Mouse (Mus musculus) hindbrain, embryonic 10.5 days (tissue): ENCODE measurements at regions not wholly inside any gene's neighbourhood (a gene's known extent, or its start where the extent isn't known, plus 50 kb on each side); places are given as distances from the start of the nearest gene placed in this dataset.

Source experiments
- DNase-seq: peaks from one replicate; pipeline ENCODE4 v3.0.0-alpha.2; 2017; ENCODE audit warnings: low spot score
- H3K27ac ChIP-seq: fragments of 300-500 bp; sonication (generic); 2 replicates; pipeline ENCODE4 v1.5.1; 2016; ENCODE audit warnings: mild to moderate bottlenecking, moderate library complexity
- H3K27me3 ChIP-seq: fragments of 300-500 bp; sonication (generic); 2 replicates; pipeline ENCODE4 v1.6.1; 2016; ENCODE audit warnings: mild to moderate bottlenecking; ENCODE audit not compliant: poor library complexity, insufficient read depth, severe bottlenecking
- H3K36me3 ChIP-seq: fragments of 300-500 bp; sonication (generic); 2 replicates; pipeline ENCODE4 v1.6.1; 2016; ENCODE audit warnings: mild to moderate bottlenecking, moderate library complexity
- H3K4me1 ChIP-seq: fragments of 300-500 bp; sonication (generic); replicated peaks from 2 replicates; pipeline ENCODE4 v1.6.1; 2016; ENCODE audit warnings: mild to moderate bottlenecking
- H3K4me3 ChIP-seq: fragments of 300-500 bp; sonication (generic); 2 replicates; pipeline ENCODE4 v1.5.1; 2016; ENCODE audit warnings: mild to moderate bottlenecking, moderate library complexity
- H3K9me3 ChIP-seq: fragments of 300-500 bp; sonication (generic); 2 replicates; pipeline ENCODE4 v1.6.1; 2016; ENCODE audit warnings: mild to moderate bottlenecking, moderate library complexity
- WGBS: fragments of 180-500 bp; shearing (Covaris S2); methylation state at CpG from one replicate; pipeline ENCODE4 v1.1.7; 2016; 5-methylcytosine and 5-hydroxymethylcytosine counted together

- no peaks in the 10 kb centered on the region for H3K4me1 ChIP-seq
- 83% methylated on average over 4 of the region's 4 CpGs for WGBS
- no peak overlapping the region for H3K27ac ChIP-seq
- H3K9me3 ChIP-seq: no peaks in the 10 kb centered on the region
- H3K4me3 ChIP-seq: no peak overlapping the region
- no peaks in the 10 kb centered on the region for H3K36me3 ChIP-seq
- no peak for DNase-seq
- no peaks in the 10 kb centered on the region for H3K27me3 ChIP-seq
These were observed 662.8 kb downstream of the Bckdhb start for GRCm38 (mm10) chr9:84587791-84588190.

- H3K27me3 ChIP-seq: no peaks in the 10 kb centered on the region
- 80% methylated on average over 2 of the region's 2 CpGs for whole genome bisulfite sequencing
These were observed 669.8 kb downstream of the Bckdhb start for GRCm38 (mm10) chr9:84594724-84595123.

More at GRCm38 (mm10) chr9:84594724-84595123, 669.8 kb downstream of the Bckdhb start:
- no peaks in the 10 kb centered on the region for H3K4me1 ChIP-seq
- no peak overlapping the region for H3K4me3 ChIP-seq
- no peak for DNase-seq
- H3K9me3 ChIP-seq: no peaks in the 10 kb centered on the region
- H3K36me3 ChIP-seq: no peaks in the 10 kb centered on the region
- no peak overlapping the region for H3K27ac ChIP-seq
